Mouse (Mus musculus) left cerebral cortex, postnatal 25 days (tissue): Measurements from ENCODE around the gene Ankrd31. TPM values are rescaled to one million over a fixed set of nuclear protein-coding genes. Genes with fewer than 3 reads are reported as not detected.
A peak's percentile ranks its signal among the peaks of the same experiment; 100 is the strongest.
"Not testable (repeated sequence)": the region's sequence is repeated elsewhere in the genome, so short reads cannot be mapped to it uniquely, and the experiment has no call there.

Experiments used
- DNase-seq, 2 experiments: peaks; one replicate each; pipeline ENCODE4 v3.0.0; 2022; ENCODE audit warnings: low spot score in 2 of 2, mixed read lengths in 1 of 2
- intact Hi-C: fragments of 180-260 bp; cut with DNase I; formaldehyde crosslinking; loops from one replicate; pipeline ENCODE4 v1.15.1; 2025
- total RNA-seq, 2 experiments: library from RNA; stranded (reverse); gene quantifications; 2 replicates each; pipeline ENCODE4 v1.2.3; 2021

Ankrd31 gene
- total RNA-seq, 2 experiments from 2014 or later, result 0.23 to 0.25 TPM

- no peak for DNase-seq
- intact Hi-C loops, result loop anchor here (10.0 kb wide), 2 partner anchors 153 to 203 kb away; no protein-coding TSS in a partner anchor
Measured at GRCm38 (mm10) chr13:96852133-96852532, 104.1 kb downstream of the Ankrd31 start.

GRCm38 (mm10) chr13:96853256-96853655, 105.2 kb downstream of the Ankrd31 start:
- DNase-seq, result peak in 1 of 2 experiments; percentile 16
- intact Hi-C loops, result loop anchor here (10.0 kb wide), 2 partner anchors 152 to 202 kb away; no protein-coding TSS in a partner anchor

GRCm38 (mm10) chr13:96855191-96855590, 107.1 kb downstream of the Ankrd31 start:
- intact Hi-C loops, result loop anchor here (10.0 kb wide), 2 partner anchors 150 to 200 kb away; no protein-coding TSS in a partner anchor
- peak; percentile 78 to 86 for DNase-seq

GRCm38 (mm10) chr13:96859161-96859560, 111.1 kb downstream of the Ankrd31 start:
- intact Hi-C loops, result loop anchor here (10.0 kb wide), 2 partner anchors 146 to 196 kb away; no protein-coding TSS in a partner anchor
- no peak for DNase-seq

GRCm38 (mm10) chr13:96870742-96871141, 122.7 kb downstream of the Ankrd31 start:
- DNase-seq, result no peak
- intact Hi-C loops, result no loop called here

- no peak for DNase-seq
- intact Hi-C loops, result no loop called here
Measured at GRCm38 (mm10) chr13:96874071-96874470, 126.0 kb downstream of the Ankrd31 start.

GRCm38 (mm10) chr13:96878220-96879057, 130.4 kb downstream of the Ankrd31 start:
- intact Hi-C loops, result no loop called here
- DNase-seq, result peak; percentile 40 to 76

GRCm38 (mm10) chr13:96884534-96884933, 136.5 kb downstream of the Ankrd31 start:
- intact Hi-C loops, result no loop called here
- DNase-seq, result no peak

GRCm38 (mm10) chr13:96889985-96890384, 141.9 kb downstream of the Ankrd31 start:
- intact Hi-C loops, result no loop called here
- no peak for DNase-seq

GRCm38 (mm10) chr13:96895144-96895543, 147.1 kb downstream of the Ankrd31 start:
- peak in 1 of 2 experiments; percentile 48 for DNase-seq

GRCm38 (mm10) chr13:96906717-96907116, 158.6 kb downstream of the Ankrd31 start:
- no peak for DNase-seq
- intact Hi-C loops, result no loop called here

More at GRCm38 (mm10) chr13:96895144-96895543, 147.1 kb downstream of the Ankrd31 start:
- intact Hi-C loops, result no loop called here

- DNase-seq, result no peak
- intact Hi-C loops, result no loop called here
Measured at GRCm38 (mm10) chr13:96911202-96911601, 163.1 kb downstream of the Ankrd31 start.

GRCm38 (mm10) chr13:96923134-96923533, 175.1 kb downstream of the Ankrd31 start:
- DNase-seq, intact Hi-C loops: not testable (repeated sequence)

GRCm38 (mm10) chr13:96923999-96924961, 176.2 kb downstream of the Ankrd31 start, which contains the start of gene Gcnt4:
Gene Gcnt4 (plus strand): TSS chr13:96924689.
- intact Hi-C loops, result loop anchor here (2.0 kb wide), 1 partner anchor 85 kb away; no protein-coding TSS in a partner anchor
- peak; percentile 28 to 62 for DNase-seq

GRCm38 (mm10) chr13:96924985-96925745, 177.1 kb downstream of the Ankrd31 start:
- intact Hi-C loops, result loop anchor here (2.0 kb wide), 1 partner anchor 84 kb away; no protein-coding TSS in a partner anchor

GRCm38 (mm10) chr13:96925991-96926725, 178.1 kb downstream of the Ankrd31 start:
- no peak for DNase-seq
- intact Hi-C loops, result loop anchor here (2.0 kb wide), 1 partner anchor 83 kb away; no protein-coding TSS in a partner anchor

More at GRCm38 (mm10) chr13:96924985-96925745, 177.1 kb downstream of the Ankrd31 start:
- DNase-seq, result no peak

- no peak for DNase-seq
- intact Hi-C loops, result no loop called here
Measured at GRCm38 (mm10) chr13:96927781-96928180, 179.7 kb downstream of the Ankrd31 start.

GRCm38 (mm10) chr13:96928432-96929039, 180.5 kb downstream of the Ankrd31 start:
- peak in 1 of 2 experiments; percentile 50 for DNase-seq

More at GRCm38 (mm10) chr13:96928432-96929039, 180.5 kb downstream of the Ankrd31 start:
- intact Hi-C loops, result no loop called here
